ENCODE assay signal across 8 mouse cellular contexts in genomic region chr7:48788851-48789572, GRCm38 (mm10). TPM values are rescaled to one million over a fixed set of nuclear protein-coding genes. Genes with fewer than 3 reads are reported as not detected.
DNase-seq lines count a peak whose midpoint lies in the region; ATAC-seq lines count a peak whose summit lies in the region.

Gene Zdhhc13 (plus strand): TSS chr7:48789003.

- peak within 1 kb of the TSS; percentile 88 for H3K4me3 ChIP-seq in lung, embryonic 16.5 days (ENCODE audit: low read length)

- H3K27me3 ChIP-seq in lung, embryonic 16.5 days (ENCODE audit: control insufficient read depth, insufficient read depth, low read depth, low read length), result no peaks in the 10 kb centered on the region

- H3K4me1 ChIP-seq in lung, embryonic 16.5 days (replicated peaks; ENCODE audit: control insufficient read depth, insufficient read depth, low read length), result peaks cover 9% of the 10 kb centered on the region

- WGBS in lung, embryonic 16.5 days, result under 1% methylated on average over 57 of the region's 57 CpGs

- peak within 1 kb of the TSS; percentile 76 for H3K27ac ChIP-seq in lung, embryonic 16.5 days (ENCODE audit: low read length)

- DNase-seq in MEL-GATA-1-ER (ENCODE audit: extremely low read depth, low read depth), result peak; percentile 82
- DNase-seq in cerebellum, adult 8-10 months, result peak; percentile 90
- DNase-seq in forelimb bud, embryonic 11.5 days (ENCODE audit: low read depth, low spot score), result peak; percentile 90
- DNase-seq in layer of hippocampus, adult 9-10 months (ENCODE audit: low spot score), result peak; percentile 78
- DNase-seq in ovary, postnatal 10 days (ENCODE audit: low spot score), result peak; percentile 72
- peak; percentile 93 for DNase-seq in thymus, postnatal 10 days (ENCODE audit: low spot score in 2 of 2)

- peak; percentile 96 to 97 for ATAC-seq in hematopoietic stem cell, adult 5-6 weeks (replicated peaks in 1 of 2; ENCODE audit: insufficient read depth in 1 of 2, low FRiP score in 2 of 2, low TSS enrichment in 1 of 2, low read depth in 1 of 2, poor library complexity in 2 of 2, severe bottlenecking in 2 of 2)
- ATAC-seq in lung, embryonic 16.5 days (ENCODE audit: low read depth), result peak; percentile 99

- no peaks in the 10 kb centered on the region for H3K9me3 ChIP-seq in lung, embryonic 16.5 days (ENCODE audit: control insufficient read depth, low read length)

- H3K4me2 ChIP-seq in lung, embryonic 16.5 days (ENCODE audit: low read depth, low read length), result peak within 1 kb of the TSS; percentile 87

- no peaks in the 10 kb centered on the region for H3K36me3 ChIP-seq in lung, embryonic 16.5 days (ENCODE audit: control insufficient read depth, insufficient read depth, low read length)

- peak within 1 kb of the TSS; percentile 87 for H3K9ac ChIP-seq in lung, embryonic 16.5 days (ENCODE audit: low read length)

RNA-seq across cellular contexts. Expression of gene Zdhhc13, which starts in this region (rescaled TPM):
- total RNA-seq in hematopoietic stem cell, adult 5-6 weeks (2017), result 46.3 TPM in 2 replicates
- 25.1 and 27.2 TPM in 2 replicates for polyA plus RNA-seq in lung, embryonic 16.5 days (2015; fragmentation: Nextera tagmentation; extraction: Ambion mirVana)

Comparison
In these comparisons a context has a peak if more than half of its experiments do, and no peak if none do; other contexts are left out.
1. Peak in every context shown above with its lines: DNase-seq, ATAC-seq, H3K4me3 ChIP-seq and H3K27ac ChIP-seq.